Comparison of ENCODE assay signal across 19 mouse cellular contexts in genomic region chr17:89272141-89272540, GRCm38 (mm10).
DNase-seq lines count a peak whose midpoint lies in the region.
"Had no signal": no experiment of that assay in that cellular context is flagged by ENCODE, and none has a peak within 500 bp of the region (broad histone marks: within the 10 kb centered on the region; RNA-seq: fewer than 3 reads in every experiment).

No protein-coding gene starts in this region.

- DNase-seq in ES-CJ7 (ENCODE audit: low read depth, low spot score) (peak; percentile 44), R1 (ENCODE audit: low read depth, low spot score) (peak; percentile 74), ZHBTc4 (ENCODE audit: low read depth, low spot score) (peak; percentile 54)
- no peak for DNase-seq in gastrocnemius, postnatal 10 days
- DNase-seq in thymus, postnatal 10 days (ENCODE audit: low spot score in 2 of 2), result no peak
- no peak for DNase-seq in lung, postnatal 10 days
- DNase-seq: adrenal gland, adult 2 months; adrenal gland, adult 8-10 months; adrenal gland, postnatal 10 days; adrenal gland, postnatal 14 days; adrenal gland, postnatal 25 days; adrenal gland, postnatal 36 days; B cell, adult 2 months; cerebellum, adult 11 months; cerebellum, adult 11-12 months; cerebellum, adult 18-20 months; cerebellum, adult 2 months; cerebellum, adult 8-10 months; cerebellum, adult 9-10 months had no signal

Comparison
In these comparisons a context has a peak if more than half of its experiments do, and no peak if none do; other contexts are left out.
1. DNase-seq: peak in ES-CJ7 (single experiment), R1 (single experiment) and ZHBTc4 (single experiment); none in gastrocnemius, postnatal 10 days (single experiment), thymus, postnatal 10 days (0 of 2) and lung, postnatal 10 days (single experiment).